Mouse (Mus musculus) liver, embryonic 14.5 days (tissue): Measurements from ENCODE around the gene Qdpr. TPM values are rescaled to one million over a fixed set of nuclear protein-coding genes. Genes with fewer than 3 reads are reported as not detected.
A peak's percentile ranks its signal among the peaks of the same experiment; 100 is the strongest.

Source experiments
- ATAC-seq: fragments of 200-750 bp; cut with Nextera tagmentation; 2 replicates; pipeline ENCODE4 v1.8.0; 2017; ENCODE audit warnings: moderate number of reproducible peaks, mild to moderate bottlenecking, moderate library complexity; ENCODE audit not compliant: insufficient read depth
- DNase-seq, 3 experiments: peaks; one replicate each; pipeline ENCODE4 v3.0.0-alpha.2; 2012 to 2013; ENCODE audit warnings: low read depth in 3 of 3, low spot score in 3 of 3
- H3K27ac ChIP-seq: fragments of 300-500 bp; sonication (generic); 2 replicates; pipeline ENCODE4 v1.5.1; 2014; ENCODE audit warnings: moderate library complexity, mild to moderate bottlenecking, control low read depth, inconsistent platforms
- H3K27me3 ChIP-seq: fragments of 300-500 bp; sonication (generic); 2 replicates; pipeline ENCODE4 v1.6.1; 2014; ENCODE audit warnings: mild to moderate bottlenecking, low read length, moderate library complexity; ENCODE audit not compliant: control insufficient read depth, insufficient read depth
- H3K36me3 ChIP-seq: fragments of 300-500 bp; sonication (generic); replicated peaks from 2 replicates; pipeline ENCODE4 v1.6.1; 2014; ENCODE audit warnings: low read depth; ENCODE audit not compliant: control insufficient read depth, insufficient read depth
- H3K4me1 ChIP-seq, 2 experiments: fragments of 200-500 bp in 1 of 2; fragments of 300-500 bp in 1 of 2; sonication (generic) in 1 of 2; replicated peaks; 2 replicates each; pipeline ENCODE4 v1.6.1; 2012 to 2014; ENCODE audit warnings: antibody characterized with exemption in 1 of 2, inconsistent platforms in 1 of 2, low read length in 1 of 2; ENCODE audit not compliant: control insufficient read depth in 2 of 2, insufficient read depth in 2 of 2
- H3K4me2 ChIP-seq: fragments of 300-500 bp; sonication (generic); 2 replicates; pipeline ENCODE4 v1.6.1; 2014; ENCODE audit warnings: low read depth, mild to moderate bottlenecking, control low read depth, moderate library complexity
- H3K4me3 ChIP-seq, 2 experiments: fragments of 200-500 bp in 1 of 2; fragments of 300-500 bp in 1 of 2; sonication (generic) in 1 of 2; 2 replicates each; pipeline ENCODE4 v1.5.1; 2012 to 2014; ENCODE audit warnings: low read depth in 2 of 2, low read length in 2 of 2, mild to moderate bottlenecking in 2 of 2, control low read depth in 1 of 2, inconsistent platforms in 1 of 2, moderate library complexity in 1 of 2; ENCODE audit not compliant: insufficient read depth in 1 of 2
- H3K9ac ChIP-seq: fragments of 300-500 bp; sonication (generic); replicated peaks from 2 replicates; pipeline ENCODE4 v1.6.1; 2014; ENCODE audit warnings: mild to moderate bottlenecking, control low read depth, moderate library complexity
- H3K9me3 ChIP-seq: fragments of 300-500 bp; sonication (generic); 2 replicates; pipeline ENCODE4 v1.6.1; 2016; ENCODE audit warnings: low read length, mixed read lengths; ENCODE audit not compliant: control insufficient read depth
- CTCF ChIP-seq: IDR thresholded peaks from 2 replicates; pipeline ENCODE4 v1.5.1; 2016; ENCODE audit warnings: antibody characterized with exemption, low read depth, control low read depth
- EP300 ChIP-seq: IDR thresholded peaks from 2 replicates; pipeline ENCODE4 v1.6.1; 2016; ENCODE audit warnings: antibody characterized with exemption, low read depth
- WGBS: fragments of 180-500 bp; shearing (Covaris S2); extraction: QIAGEN DNeasy Blood & Tissue Kit; methylation state at CpG from one replicate; pipeline ENCODE4 v1.1.7; 2014; ENCODE audit not compliant: insufficient replicate concordance; 5-methylcytosine and 5-hydroxymethylcytosine counted together
- polyA plus RNA-seq, 2 experiments: library from polyadenylated mRNA; depleted of rRNA in 1 of 2; stranded (reverse) in 1 of 2; unstranded in 1 of 2; fragments of >200 nt; fragmentation: Nextera tagmentation in 1 of 2; extraction: Ambion mirVana in 1 of 2; gene quantifications; 2 replicates each; pipeline versions ENCODE4 v1.2.1 to v1.2.3; 2012 to 2014

Gene Qdpr
- polyA plus RNA-seq (2012; rRNA removed) (32.6 and 34.3 TPM in 2 replicates), polyA plus RNA-seq (2014; fragmentation: Nextera tagmentation; extraction: Ambion mirVana) (61.1 and 68.2 TPM in 2 replicates)

GRCm38 (mm10) chr5:45449831-45450716 is at the start of gene Qdpr:
Gene Qdpr, minus strand, starts transcription at chr5:45450236.
- no peaks in the 10 kb centered on the region for H3K27me3 ChIP-seq
- ATAC-seq (peak; percentile 99), DNase-seq (peak; percentile 96 to 97 (median 96))
- peak within 1 kb of the TSS; percentile 97 for H3K4me2 ChIP-seq
- under 1% methylated on average over 70 of the region's 70 CpGs for WGBS
- H3K4me3 ChIP-seq = peak within 1 kb of the TSS; percentile 65
- H3K9ac ChIP-seq = peak within 1 kb of the TSS; percentile 72
- H3K4me1 ChIP-seq = peaks cover 5 to 12% of the 10 kb centered on the region in 2 experiments
- TF ChIP-seq CTCF = peak; percentile 11; the same call in 1 of the 2 replicates
- no peak for TF ChIP-seq EP300
- H3K27ac ChIP-seq = 0 out of 2 replicates have a peak within 1 kb of the TSS, but pooled peaks have one; percentile 2
- H3K36me3 ChIP-seq = no peaks in the 10 kb centered on the region
- no peaks in the 10 kb centered on the region for H3K9me3 ChIP-seq

- Histone ChIP-seq H3K27ac (no peak overlapping the region), H3K4me1 (peaks cover 0 to 5% of the 10 kb centered on the region in 2 experiments; a peak in 1 of 4 replicates), H3K4me2 (no peak overlapping the region), H3K36me3 (peaks cover 5% of the 10 kb centered on the region; the same call in 1 of the 2 replicates), H3K4me3 (no peak overlapping the region), H3K9ac (no peak overlapping the region), H3K9me3 (no peaks in the 10 kb centered on the region), H3K27me3 (no peaks in the 10 kb centered on the region; the same call in 1 of the 2 replicates)
- no peak for ATAC-seq
- no peak for TF ChIP-seq CTCF
- TF ChIP-seq EP300 = no peak
- DNase-seq = no peak
- WGBS = 64% methylated on average over 5 of the region's 5 CpGs
Observed at GRCm38 (mm10) chr5:45497564-45497963, 47.5 kb upstream of the Qdpr start.

- no peak for TF ChIP-seq EP300
- TF ChIP-seq CTCF = no peak
- peaks cover 0 to 5% of the 10 kb centered on the region in 2 experiments; a peak in 1 of 4 replicates for H3K4me1 ChIP-seq
- no peaks in the 10 kb centered on the region for H3K9me3 ChIP-seq
- no peak overlapping the region for H3K27ac ChIP-seq
- WGBS = 73% methylated on average over 12 of the region's 12 CpGs
- DNase-seq = no peak
- no peak for ATAC-seq
- no peak overlapping the region for H3K4me3 ChIP-seq
- no peaks in the 10 kb centered on the region; the same call in 1 of the 2 replicates for H3K27me3 ChIP-seq
- peaks cover 5% of the 10 kb centered on the region; the same call in 1 of the 2 replicates for H3K36me3 ChIP-seq
- H3K9ac ChIP-seq = no peak overlapping the region
- H3K4me2 ChIP-seq = no peak overlapping the region
Observed at GRCm38 (mm10) chr5:45496930-45497550, 47.0 kb upstream of the Qdpr start.

- H3K27me3 ChIP-seq = no peaks in the 10 kb centered on the region; the same call in 1 of the 2 replicates
- H3K4me2 ChIP-seq = no peak overlapping the region
- TF ChIP-seq CTCF = no peak
- ATAC-seq = no peak
- peaks cover 0 to 5% of the 10 kb centered on the region in 2 experiments; a peak in 1 of 4 replicates for H3K4me1 ChIP-seq
- WGBS = 74% methylated on average over 4 of the region's 4 CpGs
- H3K4me3 ChIP-seq = no peak overlapping the region
- no peak overlapping the region for H3K9ac ChIP-seq
- no peak overlapping the region for H3K27ac ChIP-seq
- no peak for DNase-seq
- H3K36me3 ChIP-seq = peaks cover 5% of the 10 kb centered on the region; the same call in 1 of the 2 replicates
- H3K9me3 ChIP-seq = no peaks in the 10 kb centered on the region
Observed at GRCm38 (mm10) chr5:45496479-45496878, 46.4 kb upstream of the Qdpr start.
